Mouse (Mus musculus) brain, embryonic 18.5 days (tissue): Measurements from ENCODE around the gene Mef2c.

Experiments used
- DNase-seq: peaks from one replicate; pipeline ENCODE4 v3.0.0-alpha.2; 2012; ENCODE audit warnings: low read depth, low spot score

Gene Mef2c

GRCm38 (mm10) chr13:83662089-83662551 lies 158.3 kb downstream of the Mef2c start:
- DNase-seq, result no peak

DNA sequence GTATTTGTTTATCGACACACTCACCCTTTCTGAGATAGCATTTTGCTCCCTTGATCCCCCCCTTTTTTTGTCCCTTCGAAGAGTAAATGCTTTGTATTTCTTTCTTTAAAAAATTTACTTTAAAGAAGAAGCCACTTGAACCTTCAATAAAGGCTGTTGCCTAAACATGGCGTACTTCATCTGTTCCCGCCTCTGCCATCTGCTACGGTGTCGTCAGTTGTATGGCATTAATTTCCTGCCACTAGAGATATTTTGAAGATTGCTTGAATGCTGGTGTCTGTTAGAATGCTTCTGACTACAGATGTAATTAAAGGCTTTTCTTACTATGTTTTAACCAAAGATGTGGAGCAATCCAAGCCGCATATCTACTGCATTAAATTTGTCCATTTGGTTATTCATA lies 162.3 kb downstream of the Mef2c start:
- DNase-seq, result no peak

- DNase-seq, result no peak
Observed at GRCm38 (mm10) chr13:83667051-83667450, 163.2 kb downstream of the Mef2c start.

DNA sequence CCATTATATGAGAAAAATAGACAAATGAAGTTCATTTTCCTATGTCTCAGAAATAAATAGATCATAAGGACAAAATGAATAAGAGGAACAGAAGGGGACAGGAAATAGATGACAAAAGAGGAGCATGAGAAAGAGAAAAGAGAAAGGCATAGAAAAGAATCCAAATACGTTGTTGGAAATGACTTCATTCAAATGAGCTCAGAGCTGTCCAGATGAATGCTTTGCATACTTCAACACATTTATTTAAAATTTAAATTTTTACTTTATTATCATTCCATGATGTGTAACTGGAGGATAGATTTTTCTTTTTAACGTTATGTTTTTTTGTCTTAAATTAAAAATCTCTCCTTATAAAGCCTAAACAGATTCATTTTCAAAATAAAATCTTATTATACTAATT lies 203.8 kb downstream of the Mef2c start:
- peak; percentile 18 for DNase-seq

DNA sequence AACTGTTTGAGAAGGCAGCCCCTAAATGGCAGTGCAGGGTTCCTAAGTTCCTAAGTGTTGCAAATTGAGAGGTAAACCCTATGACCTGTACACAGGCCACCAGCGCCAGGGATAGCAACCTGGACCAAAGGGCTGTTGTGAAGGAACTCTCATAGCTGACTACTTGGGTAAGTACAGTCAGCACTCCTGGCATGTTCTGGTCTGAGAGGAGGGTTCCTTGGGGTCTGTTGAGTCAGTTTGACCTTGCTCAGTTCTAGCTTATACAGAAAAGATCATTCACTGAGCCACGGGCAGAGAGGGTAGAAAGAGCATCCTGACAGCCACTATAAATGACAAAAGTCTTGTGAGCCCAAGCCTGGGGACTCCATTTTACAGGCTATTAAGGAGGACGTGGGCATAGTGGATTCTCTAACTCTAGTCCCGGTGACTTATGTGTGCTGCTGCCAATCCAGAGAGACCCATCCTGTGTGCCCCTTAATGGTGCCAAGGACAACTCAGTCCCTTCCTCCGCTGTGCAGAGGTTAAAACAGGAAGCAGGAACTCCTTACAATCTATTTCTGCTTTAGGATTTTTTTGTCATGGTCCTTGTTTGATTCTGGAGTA lies 209.0 kb downstream of the Mef2c start:
- peak; percentile 6 for DNase-seq

GRCm38 (mm10) chr13:83713661-83714291 lies 209.9 kb downstream of the Mef2c start:
- peak; percentile 14 for DNase-seq

GRCm38 (mm10) chr13:83714466-83715307 lies 210.9 kb downstream of the Mef2c start:
- DNase-seq, result peak; percentile 86

DNA sequence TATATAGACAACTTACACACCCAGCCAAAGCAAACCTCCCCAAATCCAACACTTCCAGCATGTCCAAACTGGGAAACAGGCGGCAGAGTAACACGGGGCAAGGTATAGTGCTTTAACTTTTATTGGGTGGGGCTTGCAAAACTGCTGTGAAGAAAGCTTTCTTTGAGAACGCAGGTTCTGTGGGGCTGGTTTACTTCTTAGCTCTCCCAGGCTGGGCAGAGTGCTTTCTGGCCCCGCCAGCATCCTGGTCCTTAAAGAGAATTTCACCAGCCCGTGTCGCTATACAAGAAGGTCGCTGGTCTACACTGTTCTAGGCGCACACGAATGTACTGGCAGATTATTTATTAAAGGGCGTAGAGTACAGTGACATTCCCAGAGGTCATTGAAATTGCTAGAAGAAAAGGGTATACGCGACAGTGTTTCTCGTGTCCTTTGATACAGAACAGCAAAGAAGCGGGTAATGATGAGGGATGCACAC lies 211.5 kb downstream of the Mef2c start:
- no peak for DNase-seq

DNA sequence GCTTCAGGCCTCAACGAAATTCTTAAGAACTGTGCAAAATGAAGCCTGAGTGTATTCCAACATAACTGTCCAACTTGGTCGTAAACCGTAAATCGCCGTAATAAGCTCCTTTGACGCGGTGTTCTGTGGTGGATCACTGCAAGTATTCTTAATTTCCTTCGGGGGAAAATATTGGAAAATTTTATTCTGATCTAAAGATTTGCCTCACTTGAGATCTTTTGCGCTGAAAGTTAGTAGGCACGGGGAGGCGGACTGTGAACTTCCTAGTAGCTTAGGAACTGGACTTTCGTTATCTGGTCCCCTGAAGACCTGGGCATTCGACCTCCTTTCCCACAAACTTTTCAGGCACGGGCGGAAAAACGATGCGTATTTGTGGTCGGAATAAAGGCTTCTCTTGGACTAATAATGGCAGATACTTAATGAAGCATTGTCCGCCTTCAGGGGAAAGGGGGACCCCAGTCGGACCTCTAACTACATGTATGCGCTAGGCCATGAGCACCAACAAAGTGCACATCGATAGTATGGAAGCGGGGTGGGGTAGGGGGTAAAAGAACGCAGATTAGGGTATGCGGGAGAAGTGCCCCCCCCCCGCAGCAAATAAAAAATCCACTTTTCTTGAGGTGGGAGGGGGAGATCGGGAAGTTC lies 212.3 kb downstream of the Mef2c start:
- DNase-seq, result peak; percentile 16
